Mouse (Mus musculus) embryonic facial prominence, embryonic 12.5 days (tissue): ENCODE data around the gene Sstr2. TPM values are rescaled to one million over a fixed set of nuclear protein-coding genes. Genes with fewer than 3 reads are reported as not detected.
"Not testable (repeated sequence)": the region's sequence is repeated elsewhere in the genome, so short reads cannot be mapped to it uniquely, and the experiment has no call there.

Experiments
- ATAC-seq: fragments of 200-750 bp; cut with Nextera tagmentation; 2 replicates; pipeline ENCODE4 v1.8.0; 2017; ENCODE audit not compliant: insufficient number of reproducible peaks, insufficient read depth, low FRiP score, low TSS enrichment
- H3K27ac ChIP-seq: fragments of 300-500 bp; sonication (generic); 2 replicates; pipeline ENCODE4 v1.5.1; 2016; ENCODE audit warnings: mild to moderate bottlenecking
- H3K27me3 ChIP-seq: fragments of 300-500 bp; sonication (generic); 2 replicates; pipeline ENCODE4 v1.6.1; 2016; ENCODE audit warnings: mild to moderate bottlenecking, moderate library complexity
- H3K36me3 ChIP-seq: fragments of 300-500 bp; sonication (generic); 2 replicates; pipeline ENCODE4 v1.6.1; 2016; ENCODE audit warnings: mild to moderate bottlenecking
- H3K4me1 ChIP-seq: fragments of 300-500 bp; sonication (generic); 2 replicates; pipeline ENCODE4 v1.6.1; 2016
- H3K4me2 ChIP-seq: fragments of 300-500 bp; sonication (generic); replicated peaks from 2 replicates; pipeline ENCODE4 v1.6.1; 2016; ENCODE audit warnings: mild to moderate bottlenecking, moderate library complexity
- H3K4me3 ChIP-seq: fragments of 300-500 bp; sonication (generic); 2 replicates; pipeline ENCODE4 v1.5.1; 2016; ENCODE audit warnings: mild to moderate bottlenecking
- H3K9ac ChIP-seq: fragments of 300-500 bp; sonication (generic); 2 replicates; pipeline ENCODE4 v1.6.1; 2016; ENCODE audit warnings: mild to moderate bottlenecking, moderate library complexity
- H3K9me3 ChIP-seq: fragments of 300-500 bp; sonication (generic); 2 replicates; pipeline ENCODE4 v1.6.1; 2016; ENCODE audit warnings: mild to moderate bottlenecking, moderate library complexity
- WGBS: fragments of 180-500 bp; shearing (Covaris S2); methylation state at CpG from one replicate; pipeline ENCODE4 v1.1.7; 2016; 5-methylcytosine and 5-hydroxymethylcytosine counted together
- polyA plus RNA-seq: library from polyadenylated mRNA; unstranded; fragments of >200 nt; fragmentation: Nextera tagmentation; extraction: Ambion mirVana; gene quantifications from 2 replicates; pipeline ENCODE4 v1.2.1, GENCODE M21; 2016

Gene Sstr2
- polyA plus RNA-seq, 1 experiment from 2014 or later = 3.3 TPM

- ATAC-seq = peak; percentile 43; the same call in 1 of the 2 replicates
- Histone ChIP-seq H3K9ac (peak within 1 kb of the TSS; percentile 88), H3K36me3 (peaks cover 30% of the 10 kb centered on the region), H3K4me2 (peak within 1 kb of the TSS; percentile 77), H3K9me3 (peaks cover 7% of the 10 kb centered on the region; the same call in 1 of the 2 replicates), H3K4me3 (peak within 1 kb of the TSS; percentile 90), H3K27me3 (no peaks in the 10 kb centered on the region), H3K4me1 (peaks cover 22% of the 10 kb centered on the region), H3K27ac (peak within 1 kb of the TSS; percentile 90)
- under 1% methylated on average over 88 of the region's 91 CpGs for WGBS
Observed at GRCm38 (mm10) chr11:113649353-113650210, 30.4 kb downstream of the Sstr2 start, which contains the start of gene Slc39a11. Gene Slc39a11, minus strand, starts transcription at chr11:113650079.

DNA sequence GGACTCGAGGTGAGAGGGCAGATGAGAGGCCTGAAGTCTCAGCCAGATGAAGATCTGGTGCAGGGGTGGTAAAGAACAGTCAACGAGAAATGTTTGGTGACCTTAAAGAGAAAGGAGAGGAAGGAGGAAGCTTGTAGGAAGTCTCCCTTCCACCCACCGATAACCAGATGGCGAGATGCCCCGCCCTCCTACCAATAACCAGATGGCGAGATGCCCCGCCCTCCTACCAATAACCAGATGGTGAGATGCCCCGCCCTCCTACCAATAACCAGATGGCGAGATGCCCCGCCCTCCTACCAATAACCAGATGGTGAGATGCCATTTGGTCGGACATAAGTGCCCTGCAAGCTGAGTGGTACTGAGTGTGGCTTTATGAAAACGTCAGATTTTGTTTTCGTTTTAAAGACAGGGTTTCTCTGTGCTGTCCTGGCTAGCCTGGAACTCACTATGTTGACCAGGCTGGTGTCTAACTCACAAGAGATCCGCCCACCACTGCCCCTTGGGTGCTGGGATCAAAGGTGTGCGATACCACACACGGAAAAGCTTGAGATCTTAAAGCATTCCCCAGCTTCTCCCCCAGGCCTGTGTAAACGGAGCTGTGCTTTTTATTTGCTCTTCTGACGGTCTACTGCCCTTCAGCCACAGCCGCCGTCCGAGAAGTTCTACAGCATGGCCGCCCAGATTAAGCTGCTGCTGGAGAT is 32.2 kb downstream of the Sstr2 start:
- peak overlapping the region; percentile 32; the same call in 1 of the 2 replicates for H3K27ac ChIP-seq
- H3K4me2 ChIP-seq = no peak overlapping the region
- 70% methylated on average over 22 of the region's 22 CpGs for WGBS
- no peak overlapping the region for H3K4me3 ChIP-seq
- H3K9ac ChIP-seq = no peak overlapping the region
- H3K4me1 ChIP-seq = peaks cover 30% of the 10 kb centered on the region
- H3K27me3 ChIP-seq = no peaks in the 10 kb centered on the region
- H3K9me3 ChIP-seq = no peaks in the 10 kb centered on the region
- ATAC-seq = no peak
- H3K36me3 ChIP-seq = peaks cover 48% of the 10 kb centered on the region

DNA sequence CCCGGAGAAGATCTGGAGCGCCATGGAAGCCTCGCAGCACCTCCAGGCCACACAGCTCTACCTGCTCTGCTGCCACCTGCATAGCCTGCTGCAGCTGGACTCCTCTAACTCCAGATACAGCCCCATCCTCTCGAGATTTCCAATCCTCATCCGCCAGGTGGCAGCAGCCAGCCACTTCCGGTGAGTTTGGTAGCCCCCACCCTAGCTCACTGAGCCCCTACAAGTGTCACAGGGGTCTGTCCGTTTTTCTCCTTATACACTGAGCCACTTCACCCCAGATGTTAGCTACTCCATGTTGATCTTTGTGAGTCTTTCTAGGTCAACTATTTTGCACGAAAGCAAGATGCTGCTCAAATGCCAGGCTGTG is 32.7 kb downstream of the Sstr2 start:
- H3K9me3 ChIP-seq = no peaks in the 10 kb centered on the region
- H3K27me3 ChIP-seq = no peaks in the 10 kb centered on the region
- no peak for ATAC-seq
- peaks cover 53% of the 10 kb centered on the region for H3K36me3 ChIP-seq
- 43% methylated on average over 8 of the region's 8 CpGs for WGBS
- H3K4me1 ChIP-seq = peaks cover 31% of the 10 kb centered on the region
- no peak overlapping the region for H3K9ac ChIP-seq
- no peak overlapping the region for H3K4me3 ChIP-seq
- peak overlapping the region; percentile 32; the same call in 1 of the 2 replicates for H3K27ac ChIP-seq
- H3K4me2 ChIP-seq = no peak overlapping the region

DNA sequence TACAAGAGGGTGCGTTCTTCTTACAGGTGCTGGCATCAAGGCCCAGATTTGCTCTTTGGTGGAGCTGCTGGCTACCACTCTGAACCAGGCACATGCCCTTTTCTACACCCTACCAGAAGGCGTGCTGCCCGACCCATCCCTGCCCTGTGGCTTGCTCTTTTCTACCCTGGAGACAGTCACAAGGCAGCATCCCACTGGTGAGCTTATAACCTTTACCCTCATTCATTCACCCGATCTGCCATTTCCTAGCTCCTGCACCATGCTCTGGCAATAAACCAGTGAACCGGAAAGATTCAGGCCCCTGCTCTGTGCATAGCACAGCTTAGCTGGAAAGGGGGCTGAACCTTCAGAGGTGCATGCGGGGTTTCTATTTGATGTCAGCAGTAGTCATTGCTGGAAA is 33.4 kb downstream of the Sstr2 start:
- Histone ChIP-seq H3K4me2 (no peak overlapping the region), H3K27ac (no peak overlapping the region), H3K27me3 (no peaks in the 10 kb centered on the region), H3K4me1 (peaks cover 31% of the 10 kb centered on the region), H3K9ac (no peak overlapping the region), H3K36me3 (peaks cover 59% of the 10 kb centered on the region), H3K9me3 (no peaks in the 10 kb centered on the region), H3K4me3 (no peak overlapping the region)
- no peak for ATAC-seq
- WGBS = 93% methylated on average over 6 of the region's 6 CpGs

- Histone ChIP-seq H3K4me3 (no peak overlapping the region), H3K4me1 (peaks cover 21% of the 10 kb centered on the region), H3K27ac (peak overlapping the region; percentile 63), H3K36me3 (peaks cover 75% of the 10 kb centered on the region), H3K27me3 (no peaks in the 10 kb centered on the region), H3K4me2 (no peak overlapping the region), H3K9me3 (no peaks in the 10 kb centered on the region), H3K9ac (no peak overlapping the region)
- ATAC-seq = no peak
- 89% methylated on average over 15 of the region's 15 CpGs for WGBS
Observed at GRCm38 (mm10) chr11:113654105-113654504, 35.0 kb downstream of the Sstr2 start.

DNA sequence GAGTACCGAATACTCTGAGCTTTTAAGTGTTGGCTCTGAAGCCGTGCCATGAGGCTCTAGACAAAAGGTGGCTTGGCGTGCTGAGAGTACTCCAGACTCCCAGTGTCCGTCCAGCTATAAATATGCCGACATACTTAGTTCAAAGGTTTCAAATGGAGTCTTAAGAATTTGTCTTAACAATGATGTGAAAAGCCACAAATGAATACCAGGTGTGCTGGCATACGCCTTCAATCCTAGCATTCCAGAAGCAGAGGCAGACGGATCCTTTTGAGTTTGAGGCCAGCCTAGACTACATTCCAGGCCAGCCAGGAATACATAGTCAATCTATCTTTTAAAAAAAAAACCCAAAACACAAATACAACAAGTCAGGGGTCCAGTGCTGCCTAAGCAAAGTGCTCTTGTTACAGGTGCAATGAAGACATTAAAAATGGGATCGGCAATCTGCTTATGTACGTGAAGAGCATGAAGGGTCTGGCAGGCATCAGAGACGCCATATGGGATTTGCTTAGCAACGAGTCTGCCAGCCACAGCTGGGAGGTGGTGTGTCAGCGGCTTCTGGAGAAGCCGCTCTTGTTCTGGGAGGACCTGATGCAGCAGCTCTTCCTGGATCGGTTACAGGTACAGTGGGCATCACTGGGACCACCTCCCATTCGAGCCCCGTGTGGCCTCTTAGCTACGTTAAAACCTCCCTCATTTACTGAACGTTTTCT is 35.6 kb downstream of the Sstr2 start:
- peaks cover 81% of the 10 kb centered on the region for H3K36me3 ChIP-seq
- no peaks in the 10 kb centered on the region for H3K9me3 ChIP-seq
- H3K4me1 ChIP-seq = peaks cover 21% of the 10 kb centered on the region; the same call in 1 of the 2 replicates
- peak overlapping the region; percentile 63 for H3K27ac ChIP-seq
- no peak overlapping the region; the same call in 1 of the 2 replicates for H3K9ac ChIP-seq
- no peak overlapping the region for H3K4me2 ChIP-seq
- ATAC-seq = no peak
- no peak overlapping the region for H3K4me3 ChIP-seq
- 46% methylated on average over 18 of the region's 18 CpGs for WGBS
- H3K27me3 ChIP-seq = no peaks in the 10 kb centered on the region

- H3K9me3 ChIP-seq = no peaks in the 10 kb centered on the region
- H3K27me3 ChIP-seq = no peaks in the 10 kb centered on the region
- no peak overlapping the region for H3K9ac ChIP-seq
- 93% methylated on average over 8 of the region's 8 CpGs for WGBS
- no peak overlapping the region for H3K27ac ChIP-seq
- H3K4me1 ChIP-seq = peaks cover 15% of the 10 kb centered on the region; the same call in 1 of the 2 replicates
- H3K4me2 ChIP-seq = no peak overlapping the region
- ATAC-seq = no peak
- H3K36me3 ChIP-seq = peaks cover 99% of the 10 kb centered on the region
- no peak overlapping the region for H3K4me3 ChIP-seq
Observed at GRCm38 (mm10) chr11:113656511-113656932, 37.4 kb downstream of the Sstr2 start.

GRCm38 (mm10) chr11:113657221-113657620 is 38.1 kb downstream of the Sstr2 start:
- H3K27me3 ChIP-seq = no peaks in the 10 kb centered on the region
- 57% methylated on average over 4 of the region's 4 CpGs for WGBS
- no peaks in the 10 kb centered on the region for H3K9me3 ChIP-seq
- H3K36me3 ChIP-seq = peaks cover 99% of the 10 kb centered on the region
- no peak overlapping the region for H3K27ac ChIP-seq
- H3K4me2 ChIP-seq = no peak overlapping the region
- no peak overlapping the region for H3K9ac ChIP-seq
- no peak for ATAC-seq
- H3K4me3 ChIP-seq = no peak overlapping the region
- peaks cover 13% of the 10 kb centered on the region; the same call in 1 of the 2 replicates for H3K4me1 ChIP-seq

DNA sequence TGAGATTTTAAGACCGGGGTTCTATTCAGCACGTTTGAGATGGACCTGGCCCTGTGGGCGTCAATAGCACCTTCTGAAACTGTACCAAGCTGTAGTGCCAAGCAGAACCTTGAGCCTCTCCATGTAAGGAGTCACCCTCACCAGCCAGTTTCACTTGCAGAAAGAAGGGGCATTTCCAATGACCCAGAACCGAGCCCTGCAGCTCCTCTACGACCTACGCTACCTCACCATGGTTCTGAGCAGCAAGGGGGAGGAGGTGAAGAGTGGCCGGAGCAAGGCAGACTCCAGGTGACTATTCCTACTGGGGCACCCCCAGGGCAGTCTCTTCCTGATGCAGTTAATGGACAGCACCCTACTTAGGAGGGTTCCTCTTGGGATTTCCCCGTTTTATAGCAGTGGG is 39.2 kb downstream of the Sstr2 start:
- Histone ChIP-seq H3K36me3 (peaks cover 98% of the 10 kb centered on the region), H3K4me2 (no peak overlapping the region), H3K27me3 (no peaks in the 10 kb centered on the region), H3K27ac (no peak overlapping the region), H3K9me3 (no peaks in the 10 kb centered on the region), H3K9ac (no peak overlapping the region), H3K4me3 (no peak overlapping the region), H3K4me1 (peaks cover 13% of the 10 kb centered on the region; the same call in 1 of the 2 replicates)
- WGBS = 88% methylated on average over 8 of the region's 8 CpGs
- no peak for ATAC-seq

DNA sequence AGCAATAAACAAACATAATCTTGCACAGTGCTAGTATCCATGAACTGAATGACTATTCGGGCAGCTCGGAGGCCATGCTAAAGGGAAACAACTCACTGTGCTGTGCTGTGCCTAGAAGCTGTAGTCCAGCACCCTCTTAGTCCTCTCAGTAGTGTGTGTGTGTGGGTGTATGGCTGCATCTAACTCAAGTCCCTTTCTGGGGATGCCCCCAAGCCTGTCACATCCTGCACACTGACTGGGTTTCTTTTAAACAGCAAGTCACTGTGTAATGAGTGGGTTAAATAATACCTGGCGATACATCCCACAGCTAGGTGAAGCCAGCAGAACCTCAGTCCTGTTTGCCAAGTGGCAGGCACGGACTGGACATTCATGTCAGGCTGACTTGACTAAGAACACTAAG is 39.6 kb downstream of the Sstr2 start:
- Histone ChIP-seq H3K9ac (no peak overlapping the region), H3K27ac (no peak overlapping the region), H3K27me3 (no peaks in the 10 kb centered on the region), H3K4me3 (no peak overlapping the region), H3K4me1 (peaks cover 12% of the 10 kb centered on the region; the same call in 1 of the 2 replicates), H3K4me2 (no peak overlapping the region), H3K9me3 (no peaks in the 10 kb centered on the region), H3K36me3 (peaks cover 98% of the 10 kb centered on the region)
- ATAC-seq = no peak
- 89% methylated on average over 4 of the region's 4 CpGs for WGBS

- ATAC-seq, H3K4me1 ChIP-seq, H3K4me3 ChIP-seq, H3K4me2 ChIP-seq, H3K27me3 ChIP-seq, H3K9me3 ChIP-seq, H3K27ac ChIP-seq, H3K9ac ChIP-seq: not testable (repeated sequence)
- H3K36me3 ChIP-seq = peaks cover 90% of the 10 kb centered on the region
- WGBS = 95% methylated on average over 3 of the region's 3 CpGs
Observed at GRCm38 (mm10) chr11:113660213-113660612, 41.1 kb downstream of the Sstr2 start.
